Mouse (Mus musculus) right cerebral cortex, postnatal 36 days (tissue): ENCODE results near the gene Nudt1.

ENCODE experiments used
- DNase-seq, 2 experiments: peaks; one replicate each; pipeline ENCODE4 v3.0.0; 2022; ENCODE audit warnings: low spot score in 2 of 2, mixed read lengths in 1 of 2

Nudt1 gene

DNA sequence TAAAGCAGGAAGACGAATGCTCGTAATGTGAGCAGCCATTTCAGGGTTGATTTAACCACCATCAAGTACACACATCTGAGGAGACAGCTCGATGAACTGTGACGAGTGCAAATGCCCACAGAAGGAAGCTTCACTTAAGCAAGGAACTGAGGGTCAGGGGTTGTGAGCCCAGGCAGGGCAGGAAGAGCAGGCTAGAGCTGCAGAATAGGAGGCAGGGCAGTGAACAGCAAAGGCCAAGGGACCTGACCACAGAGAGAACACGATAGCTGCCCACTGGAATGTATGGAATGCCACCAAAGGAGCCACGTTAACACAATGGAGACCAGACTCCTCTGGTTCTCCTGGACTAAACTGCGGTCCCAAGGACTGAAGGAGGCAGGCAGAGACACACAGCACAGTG is 62.1 kb downstream of the Nudt1 start:
- no peak for DNase-seq

GRCm38 (mm10) chr5:140384462-140384861 is 63.0 kb downstream of the Nudt1 start:
- no peak for DNase-seq

- no peak for DNase-seq
Measured at GRCm38 (mm10) chr5:140387236-140387635, 65.8 kb downstream of the Nudt1 start.
